10 mouse cellular contexts compared by ENCODE assay signal in genomic region chr2:17523791-17524190, GRCm38 (mm10).
DNase-seq lines count a peak whose midpoint lies in the region; ATAC-seq and TF ChIP-seq lines count a peak whose summit lies in the region.
"Had no signal": no experiment of that assay in that cellular context is flagged by ENCODE, and none has a peak within 500 bp of the region (broad histone marks: within the 10 kb centered on the region; RNA-seq: fewer than 3 reads in every experiment).

No protein-coding gene starts in this region.

- no peaks in the 10 kb centered on the region for H3K9me3 ChIP-seq in neural tube, embryonic 14.5 days (ENCODE audit: control insufficient read depth, low read length)
- H3K9me3 ChIP-seq in intestine, embryonic 16.5 days (ENCODE audit: control insufficient read depth, low read length), result no peaks in the 10 kb centered on the region
- no peaks in the 10 kb centered on the region for H3K9me3 ChIP-seq in midbrain, embryonic 14.5 days (ENCODE audit: control insufficient read depth, low read length)

- no peak for TF ChIP-seq POLR2A in cerebellum, adult 2 months (IDR thresholded peaks at IDR 0.05; ENCODE audit: borderline replicate concordance, insufficient read depth, low read length)

- DNase-seq in neural tube, embryonic 10.5 days (ENCODE audit: extremely low spot score, low spot score), result no peak
- DNase-seq in heart, adult 9 months (ENCODE audit: low spot score in 2 of 2), result peak; percentile 39 to 59
- DNase-seq in spleen, adult 18-20 months, result no peak
- no peak for DNase-seq in cerebellum, adult 2 months
- DNase-seq in midbrain, embryonic 14.5 days, result no peak
- DNase-seq: gastrocnemius, postnatal 25 days; retina, postnatal 1 day had no signal

- 0 out of 2 replicates have a peak, but pooled peaks cover 10% of the 10 kb centered on the region for H3K4me1 ChIP-seq in neural tube, embryonic 14.5 days (ENCODE audit: control insufficient read depth, insufficient read depth, low read length)
- H3K4me1 ChIP-seq in intestine, embryonic 16.5 days (ENCODE audit: control insufficient read depth, insufficient read depth, low read length), result no peaks in the 10 kb centered on the region
- H3K4me1 ChIP-seq in cerebellum, adult 2 months (ENCODE audit: control insufficient read depth, insufficient read depth, low read length), result no peaks in the 10 kb centered on the region
- peaks cover 26% of the 10 kb centered on the region for H3K4me1 ChIP-seq in midbrain, embryonic 14.5 days (ENCODE audit: control insufficient read depth, insufficient read depth, low read length)

- 0 out of 2 replicates have a peak, but pooled peaks have one; percentile 20 for ATAC-seq in neural tube, embryonic 14.5 days (ENCODE audit: low read depth)
- peak; percentile 58; the same call in 1 of the 2 replicates for ATAC-seq in intestine, embryonic 16.5 days
- no peak for ATAC-seq in midbrain, embryonic 14.5 days (ENCODE audit: low FRiP score, low TSS enrichment)

- no peak for TF ChIP-seq CTCF in cerebellum, adult 2 months (IDR thresholded peaks at IDR 0.05; ENCODE audit: borderline replicate concordance, insufficient read depth, low read depth, low read length)

- H3K36me3 ChIP-seq in neural tube, embryonic 14.5 days (ENCODE audit: control insufficient read depth, insufficient read depth, low read length), result no peaks in the 10 kb centered on the region
- no peaks in the 10 kb centered on the region for H3K36me3 ChIP-seq in intestine, embryonic 16.5 days (ENCODE audit: control insufficient read depth, insufficient read depth, low read length)
- H3K36me3 ChIP-seq in midbrain, embryonic 14.5 days (ENCODE audit: control insufficient read depth, insufficient read depth, low read length), result no peaks in the 10 kb centered on the region

- H3K27ac ChIP-seq in neural tube, embryonic 14.5 days (ENCODE audit: low read depth, low read length), result no peak overlapping the region
- no peak overlapping the region for H3K27ac ChIP-seq in intestine, embryonic 16.5 days (ENCODE audit: low read length)
- H3K27ac ChIP-seq in cerebellum, adult 2 months (ENCODE audit: insufficient read depth, low read length), result no peak overlapping the region
- H3K27ac ChIP-seq in midbrain, embryonic 14.5 days (replicated peaks; ENCODE audit: low read depth, low read length), result no peak overlapping the region
- H3K27ac ChIP-seq: liver, embryonic 14.5 days had no signal

- no peak overlapping the region for H3K4me2 ChIP-seq in neural tube, embryonic 14.5 days (ENCODE audit: low read depth, low read length)
- H3K4me2 ChIP-seq in intestine, embryonic 16.5 days (ENCODE audit: low read depth, low read length), result no peak overlapping the region
- H3K4me2 ChIP-seq in midbrain, embryonic 14.5 days (ENCODE audit: low read length), result no peak overlapping the region

- whole genome bisulfite sequencing in neural tube, embryonic 14.5 days, result 62% methylated on average over 4 of the region's 4 CpGs
- WGBS in intestine, embryonic 16.5 days, result 37% methylated on average over 4 of the region's 4 CpGs
- WGBS in cerebellum, adult 2 months, result 93% methylated on average over 4 of the region's 4 CpGs
- WGBS in midbrain, embryonic 14.5 days, result 58% methylated on average over 4 of the region's 4 CpGs

- no peaks in the 10 kb centered on the region for H3K27me3 ChIP-seq in neural tube, embryonic 14.5 days (ENCODE audit: control insufficient read depth, insufficient read depth, low read length)
- H3K27me3 ChIP-seq in intestine, embryonic 16.5 days (replicated peaks; ENCODE audit: control insufficient read depth, insufficient read depth, low read length), result no peaks in the 10 kb centered on the region
- no peaks in the 10 kb centered on the region for H3K27me3 ChIP-seq in cerebellum, adult 2 months (ENCODE audit: control insufficient read depth, insufficient read depth, low read length)
- no peaks in the 10 kb centered on the region for H3K27me3 ChIP-seq in midbrain, embryonic 14.5 days (ENCODE audit: control insufficient read depth, insufficient read depth, low read length)

- H3K9ac ChIP-seq in neural tube, embryonic 14.5 days (replicated peaks; ENCODE audit: low read depth, low read length), result no peak overlapping the region
- H3K9ac ChIP-seq in intestine, embryonic 16.5 days (ENCODE audit: low read depth, low read length), result no peak overlapping the region
- no peak overlapping the region for H3K9ac ChIP-seq in midbrain, embryonic 14.5 days (replicated peaks; ENCODE audit: low read length)
- H3K9ac ChIP-seq: liver, embryonic 14.5 days had no signal

- H3K4me3 ChIP-seq in neural tube, embryonic 14.5 days (ENCODE audit: low read depth, low read length), result no peak overlapping the region
- no peak overlapping the region for H3K4me3 ChIP-seq in intestine, embryonic 16.5 days (ENCODE audit: low read length)
- no peak overlapping the region for H3K4me3 ChIP-seq in cerebellum, adult 2 months (replicated peaks; ENCODE audit: insufficient read depth, low read depth, low read length)
- no peak overlapping the region for H3K4me3 ChIP-seq in midbrain, embryonic 14.5 days (replicated peaks; ENCODE audit: low read depth, low read length)

Comparison
In these comparisons a context has a peak if more than half of its experiments do, and no peak if none do; other contexts are left out.
1. DNase-seq: peak in heart, adult 9 months (2 of 2); none in neural tube, embryonic 10.5 days (single experiment), spleen, adult 18-20 months (0 of 2), cerebellum, adult 2 months (0 of 2) and midbrain, embryonic 14.5 days (single experiment).